Mouse (Mus musculus) limb, embryonic 11.5 days (tissue): ENCODE data around the gene Esyt1. TPM values are rescaled to one million over a fixed set of nuclear protein-coding genes. Genes with fewer than 3 reads are reported as not detected.

Experiments used
- ATAC-seq: fragments of 200-750 bp; cut with Nextera tagmentation; 2 replicates; pipeline ENCODE4 v1.8.0; 2017; ENCODE audit warnings: low read depth; ENCODE audit not compliant: insufficient number of reproducible peaks, low FRiP score, low TSS enrichment
- DNase-seq: peaks from one replicate; pipeline ENCODE4 v3.0.0-alpha.2; 2015; ENCODE audit warnings: low spot score
- H3K27ac ChIP-seq: fragments of 300-500 bp; sonication (generic); replicated peaks from 2 replicates; pipeline ENCODE4 v1.5.1; 2014; ENCODE audit warnings: low read depth, mild to moderate bottlenecking, low read length
- H3K27me3 ChIP-seq: fragments of 300-500 bp; sonication (generic); 2 replicates; pipeline ENCODE4 v1.6.1; 2014; ENCODE audit warnings: mild to moderate bottlenecking, low read length, mixed read lengths; ENCODE audit not compliant: control insufficient read depth, insufficient read depth
- H3K36me3 ChIP-seq: fragments of 300-500 bp; sonication (generic); 2 replicates; pipeline ENCODE4 v1.6.1; 2014; ENCODE audit warnings: mild to moderate bottlenecking, low read length, moderate library complexity, mixed read lengths; ENCODE audit not compliant: control insufficient read depth, insufficient read depth
- H3K4me1 ChIP-seq: fragments of 300-500 bp; sonication (generic); 2 replicates; pipeline ENCODE4 v1.6.1; 2014; ENCODE audit warnings: low read length, mixed read lengths; ENCODE audit not compliant: control insufficient read depth, insufficient read depth
- H3K4me2 ChIP-seq: fragments of 300-500 bp; sonication (generic); 2 replicates; pipeline ENCODE4 v1.6.1; 2014; ENCODE audit warnings: low read depth, mild to moderate bottlenecking, moderate library complexity; ENCODE audit not compliant: severe bottlenecking
- H3K4me3 ChIP-seq: fragments of 300-500 bp; sonication (generic); 2 replicates; pipeline ENCODE4 v1.5.1; 2014; ENCODE audit warnings: low read depth, low read length
- H3K9ac ChIP-seq: fragments of 300-500 bp; sonication (generic); 2 replicates; pipeline ENCODE4 v1.6.1; 2014; ENCODE audit warnings: mild to moderate bottlenecking, low read length
- H3K9me3 ChIP-seq: fragments of 300-500 bp; sonication (generic); 2 replicates; pipeline ENCODE4 v1.6.1; 2016; ENCODE audit warnings: low read length; ENCODE audit not compliant: control insufficient read depth
- WGBS: fragments of 180-500 bp; shearing (Covaris S2); extraction: QIAGEN DNeasy Blood & Tissue Kit; methylation state at CpG from one replicate; pipeline ENCODE4 v1.1.7; 2014; 5-methylcytosine and 5-hydroxymethylcytosine counted together
- polyA plus RNA-seq: library from polyadenylated mRNA; unstranded; fragments of >200 nt; fragmentation: Nextera tagmentation; extraction: Ambion mirVana; gene quantifications from 2 replicates; pipeline ENCODE4 v1.2.1, GENCODE M21; 2014

The Esyt1 gene
- polyA plus RNA-seq, 1 experiment from 2014 or later: 7.6 TPM

GRCm38 (mm10) chr10:128526366-128527356, 990 bp upstream of the Esyt1 start:
- Histone ChIP-seq H3K9ac (no peak overlapping the region), H3K27me3 (peaks cover 26% of the 10 kb centered on the region)

GRCm38 (mm10) chr10:128524732-128525662, 674 bp downstream of the Esyt1 start:
- DNase-seq (peak; percentile 69), ATAC-seq (peak; percentile 48)
- Histone ChIP-seq H3K36me3 (no peaks in the 10 kb centered on the region), H3K27me3 (peaks cover 29% of the 10 kb centered on the region), H3K9me3 (no peaks in the 10 kb centered on the region), H3K4me1 (peaks cover 6% of the 10 kb centered on the region; the same call in 1 of the 2 replicates), H3K9ac (peak overlapping the region; percentile 56), H3K4me3 (peak overlapping the region; percentile 67), H3K27ac (no peak overlapping the region), H3K4me2 (peak overlapping the region; percentile 100)
- under 1% methylated on average over 58 of the region's 58 CpGs for WGBS

More at GRCm38 (mm10) chr10:128526366-128527356, 990 bp upstream of the Esyt1 start:
- H3K36me3 ChIP-seq: no peaks in the 10 kb centered on the region
- WGBS: 34% methylated on average over 28 of the region's 28 CpGs
- peaks cover 6% of the 10 kb centered on the region; the same call in 1 of the 2 replicates for H3K4me1 ChIP-seq
- no peak overlapping the region for H3K27ac ChIP-seq
- H3K4me2 ChIP-seq: peak overlapping the region; percentile 100
- H3K4me3 ChIP-seq: peak overlapping the region; percentile 67; the same call in 1 of the 2 replicates
- ATAC-seq (no peak), DNase-seq (no peak)
- no peaks in the 10 kb centered on the region for H3K9me3 ChIP-seq

- Histone ChIP-seq H3K27me3 (peaks cover 29% of the 10 kb centered on the region), H3K9ac (peak overlapping the region; percentile 56), H3K4me2 (peak overlapping the region; percentile 100), H3K36me3 (no peaks in the 10 kb centered on the region), H3K4me3 (peak overlapping the region; percentile 67), H3K27ac (no peak overlapping the region), H3K4me1 (peaks cover 6% of the 10 kb centered on the region; the same call in 1 of the 2 replicates), H3K9me3 (no peaks in the 10 kb centered on the region)
- no peak for DNase-seq
- no peak for ATAC-seq
- 8% methylated on average over 11 of the region's 11 CpGs for WGBS
Observed at GRCm38 (mm10) chr10:128524111-128524731, 1.4 kb downstream of the Esyt1 start.

GRCm38 (mm10) chr10:128522351-128522750, 3.3 kb downstream of the Esyt1 start:
- no peak overlapping the region for H3K9ac ChIP-seq
- H3K4me1 ChIP-seq: peaks cover 6% of the 10 kb centered on the region; the same call in 1 of the 2 replicates
- H3K27ac ChIP-seq: no peak overlapping the region
- ATAC-seq: no peak
- no peak for DNase-seq
- H3K4me2 ChIP-seq: no peak overlapping the region
- 78% methylated on average over 6 of the region's 6 CpGs for WGBS
- no peak overlapping the region for H3K4me3 ChIP-seq
- no peaks in the 10 kb centered on the region for H3K36me3 ChIP-seq
- H3K9me3 ChIP-seq: no peaks in the 10 kb centered on the region
- H3K27me3 ChIP-seq: peaks cover 38% of the 10 kb centered on the region

- H3K36me3 ChIP-seq: no peaks in the 10 kb centered on the region; the same call in 1 of the 2 replicates
- ATAC-seq: no peak
- H3K27me3 ChIP-seq: peaks cover 52% of the 10 kb centered on the region
- H3K4me1 ChIP-seq: peaks cover 6% of the 10 kb centered on the region; the same call in 1 of the 2 replicates
- no peaks in the 10 kb centered on the region for H3K9me3 ChIP-seq
- no peak overlapping the region for H3K4me2 ChIP-seq
- H3K4me3 ChIP-seq: no peak overlapping the region
- DNase-seq: no peak
- H3K27ac ChIP-seq: no peak overlapping the region
- no peak overlapping the region for H3K9ac ChIP-seq
- WGBS: 87% methylated on average over 16 of the region's 16 CpGs
Observed at GRCm38 (mm10) chr10:128520591-128520990, 5.1 kb downstream of the Esyt1 start.

- no peak overlapping the region for H3K9ac ChIP-seq
- no peaks in the 10 kb centered on the region for H3K9me3 ChIP-seq
- H3K4me1 ChIP-seq: no peaks in the 10 kb centered on the region
- peak; percentile 34 for DNase-seq
- H3K4me3 ChIP-seq: no peak overlapping the region
- no peak overlapping the region for H3K4me2 ChIP-seq
- H3K27ac ChIP-seq: no peak overlapping the region
- no peaks in the 10 kb centered on the region; the same call in 1 of the 2 replicates for H3K36me3 ChIP-seq
- ATAC-seq: no peak
- 74% methylated on average over 7 of the region's 7 CpGs for WGBS
- peaks cover 44% of the 10 kb centered on the region for H3K27me3 ChIP-seq
Observed at GRCm38 (mm10) chr10:128518833-128519232, 6.8 kb downstream of the Esyt1 start.

- DNase-seq: no peak
- Histone ChIP-seq H3K36me3 (no peaks in the 10 kb centered on the region; the same call in 1 of the 2 replicates), H3K4me2 (no peak overlapping the region), H3K9ac (no peak overlapping the region), H3K9me3 (no peaks in the 10 kb centered on the region), H3K27ac (no peak overlapping the region), H3K4me3 (no peak overlapping the region), H3K27me3 (peaks cover 33% of the 10 kb centered on the region), H3K4me1 (no peaks in the 10 kb centered on the region)
- 20% methylated on average over 6 of the region's 6 CpGs for WGBS
- no peak for ATAC-seq
Observed at GRCm38 (mm10) chr10:128516677-128517076, 9.0 kb downstream of the Esyt1 start.
